Mouse (Mus musculus): ENCODE results near the gene Lrriq4.

Gene Lrriq4

DNA sequence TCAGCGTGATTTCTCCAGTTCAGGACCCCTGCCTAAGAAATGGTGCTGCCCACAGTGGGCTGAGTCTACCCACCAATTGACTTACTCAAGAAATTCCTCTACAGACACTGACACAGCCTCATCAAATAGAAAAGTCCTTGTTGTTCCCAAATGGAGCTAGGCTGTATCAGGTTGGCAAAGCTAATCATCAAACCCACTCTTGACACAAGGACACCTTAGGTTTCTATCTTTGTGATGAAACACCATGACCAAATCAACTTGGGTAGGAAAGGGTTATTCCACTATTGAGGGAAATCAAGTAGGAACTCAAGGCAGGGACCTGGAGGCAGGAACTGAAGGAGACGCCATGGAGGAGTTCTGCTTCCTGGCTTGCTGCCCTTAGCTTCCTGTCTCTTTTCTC lies at the start of gene Lrriq4:
Gene Lrriq4 (plus strand): TSS at position 301 of the 400 bp plus-strand sequence.
- no peak for DNase-seq (ENCODE audit: inconsistent age in 2 of 2, low spot score in 1 of 2)

DNA sequence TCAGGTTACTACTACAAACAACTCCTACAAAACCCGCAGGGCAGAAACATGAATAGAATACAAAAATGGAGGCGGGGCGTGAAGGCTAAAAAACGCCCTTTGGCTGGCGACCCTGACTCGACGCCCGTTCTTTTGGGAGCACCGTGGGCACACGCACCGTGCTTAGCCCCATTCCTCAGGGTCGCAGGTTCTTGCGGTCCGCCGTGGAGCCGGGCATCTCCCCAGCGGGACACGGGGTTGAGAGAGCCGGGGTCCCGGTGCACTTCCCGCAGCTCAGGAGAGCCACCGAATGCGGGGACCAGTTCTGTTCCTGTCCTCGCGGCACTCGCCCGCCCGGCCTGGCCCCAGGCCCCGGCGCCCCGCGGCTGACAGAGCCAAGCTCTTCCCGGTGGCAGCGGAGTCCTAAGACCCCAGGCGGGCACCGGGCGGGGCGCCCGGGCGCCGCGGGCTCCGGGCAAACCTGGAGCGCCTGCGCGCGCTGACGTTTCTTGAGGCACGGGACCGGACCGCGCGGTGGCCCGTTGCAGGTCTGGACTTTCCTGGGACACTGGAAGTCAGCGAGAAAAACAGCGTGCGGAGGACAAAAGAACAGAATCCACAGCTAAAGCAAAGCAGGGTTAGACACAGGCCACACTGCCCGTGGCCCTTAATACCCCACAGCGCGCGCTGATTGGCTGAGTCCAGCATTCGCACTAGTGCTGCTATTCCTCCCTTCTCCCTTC lies 49.0 kb upstream of the Lrriq4 start:
- peak; percentile 49 to 76 for DNase-seq (ENCODE audit: inconsistent age in 2 of 2, low spot score in 1 of 2)

DNA sequence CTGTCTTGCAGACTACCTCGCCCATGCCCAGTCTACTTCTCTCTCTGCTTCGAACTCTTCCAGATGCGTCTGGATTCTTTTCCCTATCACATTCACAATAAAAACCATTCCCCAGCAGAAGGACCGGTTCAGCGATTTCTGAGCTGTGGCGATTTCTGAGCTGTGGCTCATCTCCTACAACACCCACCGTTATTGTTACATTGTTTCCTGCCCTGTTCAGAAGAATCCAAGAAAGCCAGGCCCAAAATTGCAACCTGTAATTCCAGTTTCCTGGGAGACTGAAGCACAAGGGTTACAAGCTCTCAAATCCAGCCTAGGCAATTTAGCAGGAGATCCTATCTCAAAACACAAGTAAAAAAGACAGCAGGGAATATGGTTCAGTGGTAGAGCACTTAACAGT lies 47.0 kb upstream of the Lrriq4 start:
- DNase-seq (ENCODE audit: inconsistent age in 2 of 2, low spot score in 1 of 2): no peak

DNA sequence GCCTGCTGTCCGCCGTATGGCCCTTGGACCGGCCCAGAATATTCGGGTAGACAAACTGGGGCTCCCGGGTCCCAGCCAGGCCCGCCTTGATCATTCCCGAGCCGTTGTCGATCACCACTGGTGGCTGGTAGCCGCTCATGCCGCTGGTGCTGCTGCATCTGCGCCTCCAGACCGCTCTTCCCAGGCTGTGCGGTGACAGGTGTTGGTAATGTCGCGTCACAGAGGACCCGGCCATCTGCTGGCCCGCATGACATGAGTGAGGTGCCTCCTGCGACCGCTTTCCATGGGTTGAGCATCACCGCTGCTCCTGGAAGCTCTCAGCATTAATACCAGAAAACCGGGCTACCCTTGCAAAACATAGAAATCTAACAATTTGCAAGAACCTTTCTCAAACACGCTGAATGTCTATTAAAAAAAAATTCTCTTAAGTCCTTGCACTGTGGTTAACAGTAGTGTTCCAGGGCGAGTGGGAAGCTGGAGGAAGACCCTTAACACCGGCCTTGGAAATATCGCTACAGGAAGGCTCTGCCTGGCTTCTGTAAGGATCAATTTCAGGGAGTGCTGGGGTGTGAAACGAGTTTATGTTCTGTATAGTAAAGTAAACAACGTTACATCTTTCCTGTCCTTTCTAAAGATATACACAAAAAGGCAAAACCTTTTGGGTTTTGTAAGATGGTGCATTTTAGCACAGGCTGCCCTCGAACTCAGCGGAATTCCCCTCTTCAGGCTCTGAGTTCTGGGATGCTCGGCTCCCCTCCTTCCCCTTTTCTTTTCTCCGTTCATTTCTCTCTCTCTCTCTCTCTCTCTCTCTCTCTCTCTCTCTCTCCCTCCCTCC lies 44.4 kb upstream of the Lrriq4 start, which contains the start of gene Actrt3:
Gene Actrt3 (minus strand): TSS at position 229 of the 835 bp plus-strand sequence.
- peak; percentile 46 to 70 for DNase-seq (ENCODE audit: inconsistent age in 2 of 2, low spot score in 1 of 2)

DNA sequence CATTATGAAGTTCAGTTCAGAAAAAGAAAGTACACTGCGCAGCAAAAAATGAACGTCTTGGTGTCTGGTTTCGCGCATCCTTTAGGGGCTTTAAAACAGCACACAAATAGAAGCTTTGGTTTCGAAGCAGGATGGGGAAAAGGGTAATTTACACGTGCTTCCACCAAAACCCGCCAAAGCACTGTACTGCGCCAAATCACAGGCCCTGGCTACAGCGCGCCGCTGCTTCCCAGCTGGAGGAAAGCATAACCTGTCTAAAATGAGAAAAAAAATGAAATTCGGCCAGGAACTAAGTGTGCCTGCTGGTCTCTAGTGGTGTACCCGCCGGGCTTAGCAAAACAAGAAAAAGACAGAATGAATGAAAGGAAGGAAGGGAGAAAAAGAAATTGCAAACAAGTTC lies 43.6 kb upstream of the Lrriq4 start:
- DNase-seq (ENCODE audit: inconsistent age in 2 of 2, low spot score in 1 of 2): peak; percentile 57 to 87

DNA sequence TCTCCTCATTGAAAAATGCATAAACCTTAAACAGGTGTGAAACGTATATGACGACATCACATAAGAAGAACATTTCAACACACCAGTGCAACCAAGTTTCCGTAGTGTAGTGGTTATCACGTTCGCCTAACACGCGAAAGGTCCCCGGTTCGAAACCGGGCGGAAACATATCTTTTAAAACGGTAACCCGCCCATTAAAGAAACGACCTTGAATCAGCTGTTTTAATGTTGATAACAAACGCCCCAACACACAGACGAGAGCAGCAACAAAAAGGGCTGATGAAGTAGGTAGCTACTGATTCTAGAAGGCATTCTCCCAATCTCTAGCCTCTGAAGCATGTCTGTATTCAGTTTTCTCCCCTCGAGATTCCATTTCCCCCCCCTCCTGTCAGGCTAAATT lies 43.1 kb upstream of the Lrriq4 start:
- peak; percentile 88 to 98 for DNase-seq (ENCODE audit: inconsistent age in 2 of 2, low spot score in 1 of 2)

DNA sequence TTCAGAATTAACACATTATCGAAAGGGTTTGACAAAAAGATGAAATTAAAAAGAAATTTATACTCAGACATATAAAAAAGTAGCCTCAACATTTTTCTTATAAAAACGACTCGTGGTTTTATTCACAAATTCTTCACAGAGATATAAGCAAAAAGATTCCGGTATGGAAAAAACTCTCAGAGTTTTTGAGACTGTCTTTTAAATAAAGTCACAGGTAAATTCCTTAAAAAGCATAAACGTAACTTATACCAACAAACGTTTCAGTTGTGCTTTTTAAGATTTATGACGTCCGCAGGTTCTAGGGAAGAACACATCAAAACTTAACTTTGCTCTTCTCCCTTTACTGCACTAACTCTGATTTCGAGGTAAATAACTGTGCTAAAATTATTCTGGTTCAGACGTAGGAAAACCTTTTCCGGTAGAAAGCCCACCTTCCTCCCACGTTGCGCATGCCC lies 42.7 kb upstream of the Lrriq4 start:
- DNase-seq (ENCODE audit: inconsistent age in 2 of 2, low spot score in 1 of 2): no peak

DNA sequence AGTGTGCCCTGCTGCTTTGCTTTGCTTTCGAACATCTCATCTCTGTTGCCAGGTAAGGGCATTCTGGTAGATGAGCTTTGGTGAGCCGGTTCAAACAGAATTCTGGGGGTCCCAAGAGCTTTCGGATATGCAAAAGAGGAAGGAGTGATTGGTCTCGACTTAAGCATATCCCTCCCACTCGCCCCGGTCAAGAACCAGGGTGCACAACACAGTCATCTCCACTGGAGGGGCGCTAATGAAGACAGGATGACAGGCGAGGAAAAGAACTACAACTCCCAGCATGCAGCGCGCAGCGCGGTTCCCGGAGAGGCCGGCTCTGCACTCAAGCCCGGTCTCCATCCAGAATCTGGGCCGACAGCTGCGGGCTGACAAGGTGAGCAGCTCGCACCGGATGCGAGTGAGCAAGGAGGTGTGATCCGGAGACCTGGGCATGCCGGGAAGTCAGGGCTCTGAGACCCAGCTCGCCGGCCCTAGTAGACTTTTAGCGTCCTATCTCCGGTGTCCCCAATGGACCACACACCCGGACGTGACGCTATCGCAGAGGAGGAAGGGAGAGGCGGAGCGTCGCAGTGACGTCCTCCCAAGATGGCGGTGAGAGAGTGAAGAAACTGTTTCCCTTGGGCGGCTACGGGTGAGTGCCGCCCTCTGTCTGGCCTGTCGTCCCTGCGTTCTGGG lies 42.1 kb upstream of the Lrriq4 start, which contains the start of gene Mynn:
Gene Mynn (plus strand): TSS at position 1 of the 675 bp plus-strand sequence.
- peak; percentile 97 to 100 for DNase-seq (ENCODE audit: inconsistent age in 2 of 2, low spot score in 1 of 2)

DNA sequence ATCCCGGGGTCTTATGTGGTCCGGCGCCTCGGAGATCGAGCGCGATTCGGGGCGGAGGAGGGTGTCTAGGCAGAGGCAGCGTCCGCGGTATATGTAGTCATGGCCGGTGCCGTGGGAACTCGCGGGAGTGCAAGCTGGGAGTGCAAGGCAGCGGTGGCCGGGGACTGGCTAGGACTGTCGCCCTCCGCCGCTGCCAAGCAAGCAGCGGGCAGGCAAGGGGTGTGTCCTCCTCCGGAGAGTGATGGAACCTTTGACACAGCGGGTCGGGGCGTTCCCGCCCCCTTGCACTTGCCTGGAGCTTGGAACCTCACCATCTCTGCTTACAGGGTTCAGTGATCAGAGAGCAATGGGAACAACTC lies 41.6 kb upstream of the Lrriq4 start:
- no peak for DNase-seq (ENCODE audit: inconsistent age in 2 of 2, low spot score in 1 of 2)

DNA sequence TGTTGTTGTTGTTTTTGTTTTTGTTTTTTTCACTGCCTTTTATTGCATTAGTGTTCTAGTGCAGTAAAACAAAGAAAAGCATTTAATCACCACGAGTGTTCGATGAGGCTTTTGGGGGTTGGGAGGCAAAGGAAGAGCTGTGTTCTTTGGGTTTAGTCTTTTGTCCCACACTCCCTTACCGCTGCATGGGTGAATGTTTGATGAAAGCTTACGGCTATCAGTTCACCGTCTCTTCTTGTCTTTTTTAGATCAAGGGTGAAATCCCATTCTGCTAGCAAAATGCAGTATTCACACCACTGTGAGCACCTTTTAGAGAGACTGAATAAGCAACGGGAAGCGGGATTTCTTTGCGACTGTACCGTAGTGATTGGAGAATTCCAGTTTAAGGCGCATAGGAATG lies 41.1 kb upstream of the Lrriq4 start:
- DNase-seq (ENCODE audit: inconsistent age in 2 of 2, low spot score in 1 of 2): no peak

DNA sequence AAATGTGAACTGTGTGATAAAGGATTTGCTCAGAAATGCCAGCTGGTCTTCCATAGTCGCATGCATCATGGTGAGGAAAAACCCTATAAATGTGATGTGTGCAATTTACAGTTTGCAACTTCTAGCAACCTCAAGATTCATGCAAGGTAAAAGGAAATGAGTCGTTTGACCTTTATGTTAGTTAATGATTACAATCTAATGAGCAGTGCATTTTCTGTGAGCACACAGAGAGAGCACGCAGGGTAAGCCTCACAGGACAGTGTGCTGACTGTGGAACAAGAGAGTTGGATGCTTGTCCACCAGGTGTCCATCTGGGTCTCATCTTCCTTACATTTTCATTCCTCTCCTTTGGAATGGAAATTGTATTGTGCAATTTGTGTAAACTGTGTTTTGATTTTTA lies 35.3 kb upstream of the Lrriq4 start:
- DNase-seq (ENCODE audit: inconsistent age in 2 of 2, low spot score in 1 of 2): no peak

DNA sequence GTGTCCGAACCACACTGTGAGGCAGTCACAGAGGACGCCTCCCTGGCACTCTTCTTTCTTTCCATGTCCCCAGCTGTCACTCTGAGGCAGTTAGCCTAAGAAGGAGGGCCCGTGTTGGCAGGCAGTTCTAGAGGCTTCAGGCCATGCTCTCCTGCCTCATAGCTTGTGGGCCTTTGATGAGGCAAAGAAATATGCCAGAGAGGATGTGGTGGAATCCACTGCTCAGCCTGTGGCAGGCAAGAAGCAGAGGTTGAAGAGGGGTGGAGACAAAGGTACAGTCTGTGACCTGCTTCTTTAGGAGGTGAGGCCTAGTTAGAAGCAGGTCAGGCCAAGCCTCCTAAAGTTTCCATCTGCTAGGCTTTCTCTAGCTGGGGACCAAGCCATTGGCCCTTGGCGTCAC lies 33.4 kb upstream of the Lrriq4 start:
- DNase-seq (ENCODE audit: inconsistent age in 2 of 2, low spot score in 1 of 2): no peak

DNA sequence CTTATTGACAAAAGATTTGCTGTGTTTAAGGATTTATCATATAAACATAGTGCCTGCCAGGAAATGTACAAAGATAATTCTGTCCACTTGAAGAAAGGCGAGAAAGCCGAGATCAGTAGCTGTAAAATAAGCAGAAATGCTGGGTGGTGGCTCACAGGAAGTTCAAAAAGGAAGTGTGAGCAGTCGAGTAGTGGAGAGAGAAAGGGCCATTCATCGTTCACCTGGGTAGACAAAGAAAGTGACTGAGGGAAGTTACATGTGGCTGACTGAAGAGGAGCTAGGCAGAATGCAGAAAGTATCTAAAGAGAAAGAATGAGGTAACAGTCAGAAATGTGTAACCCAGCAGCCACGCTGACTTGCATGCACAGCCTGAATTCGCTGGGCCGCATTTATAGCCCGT lies 24.2 kb upstream of the Lrriq4 start:
- no peak for DNase-seq (ENCODE audit: inconsistent age in 2 of 2, low spot score in 1 of 2)

DNA sequence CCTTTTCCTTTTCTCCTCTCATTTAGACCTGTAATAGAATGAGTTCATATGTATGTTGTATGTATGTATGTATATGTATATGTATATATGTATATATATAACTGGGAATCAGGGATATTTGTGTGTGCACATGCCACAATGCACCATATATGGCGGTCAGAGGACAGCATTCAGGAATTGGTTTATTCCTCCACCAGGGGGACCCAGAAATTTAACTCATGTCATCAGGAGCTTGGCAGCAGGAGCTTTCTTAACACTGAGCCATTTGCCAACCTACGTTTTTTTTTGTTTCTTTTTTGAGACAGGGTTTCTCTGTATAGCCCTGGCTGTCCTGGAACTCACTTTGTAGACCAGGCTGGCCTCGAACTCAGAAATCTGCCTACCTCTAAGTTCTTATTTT lies 10.6 kb upstream of the Lrriq4 start:
- no peak for DNase-seq (ENCODE audit: inconsistent age in 2 of 2, low spot score in 1 of 2)

DNA sequence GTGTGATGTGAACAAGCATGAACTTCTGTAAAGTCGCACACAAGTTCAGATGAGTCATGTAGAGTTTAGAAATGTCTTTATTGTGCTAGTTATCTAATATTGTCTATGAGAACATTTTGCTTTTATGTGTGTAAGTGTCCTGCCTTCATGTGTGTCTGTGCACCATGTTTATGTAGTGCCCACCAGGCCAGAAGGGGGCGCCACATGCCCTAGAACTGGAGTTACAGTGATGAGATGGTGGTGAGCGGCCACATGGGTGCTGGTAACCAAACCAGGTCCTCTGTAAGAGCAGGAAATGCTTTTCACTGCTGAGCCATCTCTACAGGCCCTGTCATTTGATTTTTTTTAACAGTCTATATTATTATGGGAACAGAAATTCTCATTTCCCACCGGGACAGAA lies 8.7 kb upstream of the Lrriq4 start:
- DNase-seq (ENCODE audit: inconsistent age in 2 of 2, low spot score in 1 of 2): no peak

DNA sequence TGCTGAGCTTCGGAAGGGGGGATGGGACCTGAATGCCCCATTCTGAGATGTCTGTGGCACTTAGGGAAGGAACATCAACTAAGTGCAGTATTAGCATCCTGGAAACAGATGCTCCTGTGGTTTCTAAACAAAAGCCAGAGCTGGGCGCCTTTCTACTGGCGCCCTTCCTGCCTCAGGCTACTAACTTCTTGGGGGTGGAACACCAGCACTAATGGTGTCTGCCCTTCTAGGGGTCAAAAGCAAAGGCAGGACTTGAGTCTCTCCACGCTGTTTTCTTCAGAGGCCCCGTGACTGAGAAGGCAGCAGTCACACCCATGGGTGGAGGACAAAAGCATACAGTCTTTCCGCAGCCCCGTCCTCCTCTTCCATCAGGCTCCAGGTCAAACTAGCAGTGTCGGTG lies 2.5 kb downstream of the Lrriq4 start:
- no peak for DNase-seq (ENCODE audit: inconsistent age in 2 of 2, low spot score in 1 of 2)

DNA sequence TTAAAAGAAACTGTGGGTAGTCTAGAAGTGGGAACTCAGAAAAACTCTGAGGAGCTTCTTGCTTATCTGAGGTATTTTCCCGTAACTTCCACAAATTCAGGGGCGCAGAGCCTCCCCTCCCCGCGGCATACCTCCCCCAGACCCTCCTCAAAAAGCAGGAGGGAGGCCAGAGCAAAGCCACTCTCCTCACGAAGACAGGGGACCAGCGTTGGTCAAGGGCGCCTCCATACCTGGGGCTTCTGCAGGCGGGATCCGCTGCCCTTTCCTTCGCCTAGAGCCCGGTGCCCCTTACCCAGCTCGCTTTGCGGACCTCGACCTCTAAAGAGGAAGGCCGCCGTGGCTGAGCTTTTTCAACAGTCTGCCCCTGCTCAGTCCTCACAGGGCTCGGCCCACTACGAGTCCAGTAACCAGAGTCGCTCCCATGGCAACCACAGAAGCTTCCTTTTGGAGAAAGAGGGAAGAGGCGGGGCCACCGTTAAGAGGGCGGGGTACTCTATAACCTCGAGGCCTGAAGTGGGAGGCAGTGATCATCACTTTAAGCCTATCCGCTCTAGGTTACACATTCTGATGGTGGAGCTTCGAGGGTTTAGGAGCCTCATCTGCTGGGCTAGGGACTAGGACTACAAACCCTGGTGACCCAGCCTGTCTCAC lies 3.3 kb downstream of the Lrriq4 start, which contains the start of gene Lrrc34:
Gene Lrrc34 (minus strand): TSS at position 430 of the 651 bp plus-strand sequence.
- peak; percentile 9 to 46 for DNase-seq (ENCODE audit: inconsistent age in 2 of 2, low spot score in 1 of 2)

DNA sequence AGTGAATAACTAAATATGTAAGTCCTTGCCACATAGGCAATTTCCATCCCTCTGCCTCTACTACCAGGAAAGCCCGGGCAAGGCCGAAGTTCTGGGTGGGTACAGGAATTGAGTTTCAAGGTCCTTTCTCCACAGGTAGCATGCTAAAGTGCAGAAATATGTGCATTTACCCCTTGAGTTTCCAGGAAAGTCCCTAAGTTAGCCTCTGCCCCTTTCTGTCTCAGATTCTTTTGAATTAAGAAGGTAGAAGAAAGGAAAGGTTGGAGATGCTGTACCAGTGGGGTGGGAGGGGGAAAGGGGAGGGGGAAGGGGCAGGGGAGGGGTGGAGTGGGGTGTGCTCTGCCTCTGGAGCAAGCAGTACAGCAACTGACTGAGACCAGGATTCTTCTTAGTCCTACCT lies 4.2 kb downstream of the Lrriq4 start:
- DNase-seq (ENCODE audit: inconsistent age in 2 of 2, low spot score in 1 of 2): no peak

DNA sequence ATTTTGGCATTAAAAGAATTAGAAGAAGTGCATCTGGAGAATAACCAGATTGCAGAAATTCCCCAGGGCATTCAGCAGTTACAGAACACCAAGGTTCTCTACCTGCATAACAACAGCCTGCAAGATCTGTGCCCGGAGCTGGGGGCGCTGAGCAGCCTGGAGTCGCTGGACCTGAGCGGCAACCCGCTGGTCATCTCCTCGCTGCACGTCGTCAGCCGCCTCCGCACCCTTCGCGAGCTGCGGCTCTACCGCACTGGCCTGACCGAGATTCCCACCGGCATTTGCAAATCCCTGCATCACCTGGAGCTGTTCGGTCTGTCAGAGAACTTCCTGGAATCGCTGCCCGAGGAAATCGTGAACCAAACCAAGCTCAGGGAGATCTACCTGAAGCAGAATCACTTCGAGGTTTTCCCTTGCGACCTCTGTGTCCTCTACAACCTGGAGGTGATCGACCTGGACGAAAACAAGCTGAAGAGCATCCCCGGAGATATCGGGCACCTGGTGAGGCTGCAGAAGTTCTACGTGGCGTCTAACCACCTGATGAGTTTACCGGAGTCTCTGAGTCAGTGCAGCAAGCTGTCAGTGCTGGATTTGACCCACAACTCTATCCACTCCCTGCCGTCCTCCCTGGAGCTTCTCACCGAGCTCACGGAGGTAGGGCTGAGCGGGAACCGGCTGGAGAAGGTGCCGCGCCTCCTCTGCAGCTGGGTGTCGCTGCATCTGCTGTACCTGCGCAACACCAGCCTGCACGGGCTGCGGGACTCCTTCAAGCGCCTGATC lies 5.9 kb downstream of the Lrriq4 start:
- DNase-seq (ENCODE audit: inconsistent age in 2 of 2, low spot score in 1 of 2): peak in 1 of 2 experiments; percentile 29

DNA sequence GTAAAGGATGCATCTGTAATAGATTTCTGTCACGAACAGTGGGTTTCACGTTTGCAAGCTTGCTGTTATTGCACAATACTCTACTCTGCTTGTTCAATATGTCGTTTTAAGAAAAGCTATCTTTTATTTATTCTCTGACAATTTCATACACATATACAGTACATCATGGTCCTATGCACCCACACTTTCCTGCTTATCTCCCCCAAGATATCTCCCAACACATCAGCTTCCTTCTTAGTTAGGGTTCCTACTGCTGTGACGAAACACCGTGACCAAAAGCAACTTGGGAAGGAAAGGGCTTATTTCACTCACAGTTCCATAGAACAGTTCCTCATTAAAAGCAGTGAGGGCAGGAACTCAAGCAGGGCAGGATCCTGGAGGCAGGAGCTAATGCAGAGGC lies 11.6 kb downstream of the Lrriq4 start:
- DNase-seq (ENCODE audit: inconsistent age in 2 of 2, low spot score in 1 of 2): no peak
